Mouse (Mus musculus) kidney, postnatal 0 days (tissue): ENCODE measurements at regions not wholly inside any gene's neighbourhood (a gene's known extent, or its start where the extent isn't known, plus 50 kb on each side); places are given as distances from the start of the nearest gene placed in this dataset.
A peak's percentile ranks its signal among the peaks of the same experiment; 100 is the strongest.

ENCODE experiments used
- ATAC-seq: fragments of 200-750 bp; cut with Nextera tagmentation; replicated peaks from 2 replicates; pipeline ENCODE4 v1.8.0; 2017; ENCODE audit warnings: low read depth, moderate number of reproducible peaks, moderate TSS enrichment, moderate library complexity; ENCODE audit not compliant: low FRiP score
- DNase-seq: peaks from one replicate; pipeline ENCODE4 v3.0.0-alpha.2; 2016; ENCODE audit warnings: low spot score
- H3K27ac ChIP-seq: fragments of 300-500 bp; sonication (generic); 2 replicates; pipeline ENCODE4 v1.5.1; 2014; ENCODE audit warnings: mild to moderate bottlenecking
- H3K27me3 ChIP-seq: fragments of 300-500 bp; sonication (generic); 2 replicates; pipeline ENCODE4 v1.6.1; 2014; ENCODE audit warnings: low read length, mixed read lengths; ENCODE audit not compliant: insufficient read depth
- H3K36me3 ChIP-seq: fragments of 300-500 bp; sonication (generic); 2 replicates; pipeline ENCODE4 v1.6.1; 2014; ENCODE audit warnings: low read length, mixed read lengths; ENCODE audit not compliant: insufficient read depth
- H3K4me1 ChIP-seq: fragments of 300-500 bp; sonication (generic); replicated peaks from 2 replicates; pipeline ENCODE4 v1.6.1; 2014; ENCODE audit warnings: antibody characterized with exemption, low read length, mixed read lengths; ENCODE audit not compliant: insufficient read depth
- H3K4me2 ChIP-seq: fragments of 300-500 bp; sonication (generic); 2 replicates; pipeline ENCODE4 v1.6.1; 2014; ENCODE audit warnings: mild to moderate bottlenecking, low read length, moderate library complexity, mixed read lengths
- H3K4me3 ChIP-seq: fragments of 300-500 bp; sonication (generic); replicated peaks from 2 replicates; pipeline ENCODE4 v1.5.1; 2014; ENCODE audit warnings: low read depth, low read length
- H3K9ac ChIP-seq: fragments of 300-500 bp; sonication (generic); 2 replicates; pipeline ENCODE4 v1.6.1; 2014; ENCODE audit warnings: low read depth, low read length
- H3K9me3 ChIP-seq: fragments of 300-500 bp; sonication (generic); replicated peaks from 2 replicates; pipeline ENCODE4 v1.6.1; 2016; ENCODE audit warnings: low read length, inconsistent platforms, mixed read lengths
- CTCF ChIP-seq: IDR thresholded peaks from 2 replicates; pipeline ENCODE4 v1.5.1; 2016; ENCODE audit warnings: antibody characterized with exemption, low read depth, mild to moderate bottlenecking, moderate library complexity
- WGBS: fragments of 180-500 bp; shearing (Covaris S2); extraction: QIAGEN DNeasy Blood & Tissue Kit; methylation state at CpG from one replicate; pipeline ENCODE4 v1.1.7; 2014; 5-methylcytosine and 5-hydroxymethylcytosine counted together

DNA sequence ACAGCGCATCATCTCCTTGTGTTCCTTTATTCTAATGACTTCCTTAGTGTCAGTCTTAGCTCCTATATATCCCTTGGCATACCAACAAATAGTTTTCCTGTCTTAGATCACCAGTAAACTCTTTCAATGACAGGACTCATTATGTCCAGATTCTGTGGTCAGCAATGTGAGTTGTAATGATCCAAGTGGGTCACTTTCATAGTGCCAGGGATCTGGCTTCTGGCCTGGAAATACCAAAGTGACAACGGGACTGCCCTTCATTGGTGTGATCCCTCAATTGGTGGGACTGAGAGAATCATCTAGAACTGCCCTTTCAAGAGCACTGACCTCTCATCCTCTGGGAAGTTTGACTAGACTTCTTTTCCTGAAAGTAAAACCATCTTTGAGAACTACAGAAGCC, 494.7 kb upstream of the A1bg start:
- TF ChIP-seq CTCF: no peak
- no peak overlapping the region for H3K4me3 ChIP-seq
- ATAC-seq (no peak), DNase-seq (no peak)
- no peaks in the 10 kb centered on the region for H3K36me3 ChIP-seq
- H3K4me1 ChIP-seq: no peaks in the 10 kb centered on the region
- H3K9ac ChIP-seq: no peak overlapping the region
- 92% methylated on average over 2 of the region's 2 CpGs for WGBS
- no peaks in the 10 kb centered on the region for H3K9me3 ChIP-seq
- H3K27ac ChIP-seq: no peak overlapping the region
- no peak overlapping the region for H3K4me2 ChIP-seq
- H3K27me3 ChIP-seq: no peaks in the 10 kb centered on the region

- 72% methylated on average over 3 of the region's 3 CpGs for WGBS
- Histone ChIP-seq H3K36me3 (no peaks in the 10 kb centered on the region), H3K4me3 (no peak overlapping the region), H3K9me3 (no peaks in the 10 kb centered on the region), H3K27me3 (no peaks in the 10 kb centered on the region), H3K4me2 (no peak overlapping the region), H3K27ac (no peak overlapping the region), H3K9ac (no peak overlapping the region), H3K4me1 (no peaks in the 10 kb centered on the region)
- no peak for TF ChIP-seq CTCF
- ATAC-seq (no peak), DNase-seq (no peak)
Observed at GRCm38 (mm10) chr15:61416841-61417240, 494.0 kb upstream of the A1bg start.

- TF ChIP-seq CTCF: peak; percentile 35; the same call in 1 of the 2 replicates
Observed at GRCm38 (mm10) chr15:61415626-61416025, 492.8 kb upstream of the A1bg start.

GRCm38 (mm10) chr15:61411821-61412220, 489.0 kb upstream of the A1bg start:
- Histone ChIP-seq H3K4me3 (no peak overlapping the region), H3K9ac (no peak overlapping the region), H3K9me3 (no peaks in the 10 kb centered on the region), H3K36me3 (no peaks in the 10 kb centered on the region), H3K4me2 (no peak overlapping the region), H3K4me1 (no peaks in the 10 kb centered on the region), H3K27ac (no peak overlapping the region), H3K27me3 (no peaks in the 10 kb centered on the region)
- TF ChIP-seq CTCF: no peak
- WGBS: 74% methylated on average over 2 of the region's 2 CpGs
- DNase-seq (no peak), ATAC-seq (no peak)

More at GRCm38 (mm10) chr15:61415626-61416025, 492.8 kb upstream of the A1bg start:
- Histone ChIP-seq H3K27ac (no peak overlapping the region), H3K27me3 (no peaks in the 10 kb centered on the region), H3K4me1 (no peaks in the 10 kb centered on the region), H3K4me2 (no peak overlapping the region), H3K4me3 (no peak overlapping the region), H3K9ac (no peak overlapping the region), H3K9me3 (no peaks in the 10 kb centered on the region), H3K36me3 (no peaks in the 10 kb centered on the region)
- no peak for DNase-seq
- no peak for ATAC-seq
- 69% methylated on average over 1 of the region's 1 CpGs for WGBS

DNA sequence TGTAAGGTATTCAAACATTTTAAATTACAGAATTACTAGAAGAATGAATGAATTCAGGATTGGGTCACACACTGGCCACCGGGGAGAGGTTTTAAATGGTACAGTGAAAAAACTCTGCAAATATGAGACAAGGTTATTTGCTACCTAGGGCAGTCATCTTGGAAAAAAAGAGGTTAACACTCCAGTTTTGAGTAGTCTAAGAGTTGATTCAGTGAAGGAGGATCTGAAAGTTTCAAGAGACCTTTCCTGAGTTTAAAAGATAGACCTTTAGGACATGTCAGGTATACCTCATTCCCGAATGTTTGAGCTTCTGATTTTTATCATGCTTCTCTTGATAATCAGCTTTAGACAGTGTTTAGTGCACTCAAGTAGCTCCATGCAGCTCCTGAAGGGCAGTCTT, 488.0 kb upstream of the A1bg start:
- no peak for DNase-seq
- Histone ChIP-seq H3K9ac (no peak overlapping the region), H3K27me3 (no peaks in the 10 kb centered on the region), H3K27ac (no peak overlapping the region), H3K4me3 (no peak overlapping the region), H3K4me2 (no peak overlapping the region), H3K4me1 (no peaks in the 10 kb centered on the region), H3K36me3 (no peaks in the 10 kb centered on the region), H3K9me3 (no peaks in the 10 kb centered on the region)
- 86% methylated on average over 2 of the region's 2 CpGs for WGBS
- no peak for ATAC-seq
- no peak for TF ChIP-seq CTCF

- H3K27me3 ChIP-seq: no peaks in the 10 kb centered on the region
- 91% methylated on average over 1 of the region's 1 CpGs for WGBS
- H3K4me3 ChIP-seq: no peak overlapping the region
- no peak overlapping the region for H3K27ac ChIP-seq
- H3K36me3 ChIP-seq: no peaks in the 10 kb centered on the region
- no peak overlapping the region for H3K4me2 ChIP-seq
- TF ChIP-seq CTCF: no peak
- no peaks in the 10 kb centered on the region for H3K9me3 ChIP-seq
- H3K9ac ChIP-seq: no peak overlapping the region
- ATAC-seq (no peak), DNase-seq (no peak)
- no peaks in the 10 kb centered on the region for H3K4me1 ChIP-seq
Observed at GRCm38 (mm10) chr15:61408621-61409020, 485.8 kb upstream of the A1bg start.

DNA sequence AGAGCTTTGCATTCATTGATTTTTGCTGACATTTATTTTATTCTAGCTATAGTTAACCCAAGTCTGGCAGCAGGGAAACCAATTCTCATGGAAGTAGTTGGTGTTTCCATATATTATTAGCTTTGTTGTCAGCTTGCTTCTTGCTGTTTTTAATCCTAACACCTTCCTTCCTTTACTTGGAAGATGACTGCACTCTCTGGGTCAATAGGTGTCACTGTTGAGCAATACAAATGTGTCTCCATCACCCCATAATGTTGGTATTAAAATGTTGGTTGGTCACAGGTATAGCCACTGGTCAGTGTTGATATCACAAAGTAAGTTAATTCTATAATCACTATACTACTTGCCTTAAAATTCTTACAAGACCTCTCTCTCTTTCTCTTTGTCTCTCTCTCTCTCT, 477.9 kb upstream of the A1bg start:
- Histone ChIP-seq H3K27me3 (no peaks in the 10 kb centered on the region), H3K36me3 (no peaks in the 10 kb centered on the region), H3K4me2 (no peak overlapping the region), H3K9ac (no peak overlapping the region), H3K27ac (no peak overlapping the region), H3K9me3 (no peaks in the 10 kb centered on the region), H3K4me3 (no peak overlapping the region), H3K4me1 (no peaks in the 10 kb centered on the region)
- ATAC-seq (no peak), DNase-seq (peak; percentile 21)
- TF ChIP-seq CTCF: peak; percentile 70
